Mouse (Mus musculus): ENCODE data around the gene Frmd5. TPM values are rescaled to one million over a fixed set of nuclear protein-coding genes. Genes with fewer than 3 reads are reported as not detected.
"Not testable (repeated sequence)": the region's sequence is repeated elsewhere in the genome, so short reads cannot be mapped to it uniquely, and the experiment has no call there.

Frmd5 gene
- polyA plus RNA-seq, 1 experiment from 2014 or later = 4.9 TPM

DNA sequence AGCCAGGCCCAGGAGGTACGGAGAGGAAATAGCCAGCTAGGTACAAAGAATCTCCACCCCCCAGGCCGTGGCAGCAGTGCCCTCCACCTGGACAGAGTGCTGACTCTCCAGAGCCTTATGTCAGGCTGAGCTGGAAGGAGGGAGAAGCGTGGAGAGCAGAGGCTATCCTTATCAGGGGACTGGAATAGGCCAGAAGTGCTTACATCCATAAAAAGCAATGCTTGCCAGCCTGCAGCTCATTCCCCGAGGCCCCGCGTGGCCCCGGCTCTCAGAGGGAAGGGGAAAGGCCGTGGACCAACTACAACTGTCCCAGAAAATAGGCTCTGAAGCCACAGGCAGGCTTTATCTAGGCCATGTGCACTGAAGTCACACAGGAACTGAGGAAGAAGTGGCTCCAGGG, 255.6 kb downstream of the Frmd5 start:
- Histone ChIP-seq H3K27me3 (ENCODE audit: control insufficient read depth, insufficient read depth, low read length) (no peaks in the 10 kb centered on the region), H3K9me3 (replicated peaks; ENCODE audit: control insufficient read depth, low read length) (no peaks in the 10 kb centered on the region), H3K36me3 (replicated peaks; ENCODE audit: control insufficient read depth, insufficient read depth, low read depth, low read length) (no peaks in the 10 kb centered on the region), H3K4me1 (ENCODE audit: control insufficient read depth, insufficient read depth, low read length) (no peaks in the 10 kb centered on the region), H3K4me3 (ENCODE audit: low read depth, low read length) (no peak overlapping the region), H3K27ac (replicated peaks; ENCODE audit: low read depth, low read length) (no peak overlapping the region), H3K4me2 (ENCODE audit: low read depth, low read length) (no peak overlapping the region), H3K9ac (replicated peaks; ENCODE audit: low read length) (no peak overlapping the region)
- WGBS = 80% methylated on average over 8 of the region's 8 CpGs
- DNase-seq (ENCODE audit: low spot score) (no peak), ATAC-seq (replicated peaks; ENCODE audit: insufficient number of reproducible peaks, low FRiP score, low TSS enrichment, low read depth) (no peak)

DNA sequence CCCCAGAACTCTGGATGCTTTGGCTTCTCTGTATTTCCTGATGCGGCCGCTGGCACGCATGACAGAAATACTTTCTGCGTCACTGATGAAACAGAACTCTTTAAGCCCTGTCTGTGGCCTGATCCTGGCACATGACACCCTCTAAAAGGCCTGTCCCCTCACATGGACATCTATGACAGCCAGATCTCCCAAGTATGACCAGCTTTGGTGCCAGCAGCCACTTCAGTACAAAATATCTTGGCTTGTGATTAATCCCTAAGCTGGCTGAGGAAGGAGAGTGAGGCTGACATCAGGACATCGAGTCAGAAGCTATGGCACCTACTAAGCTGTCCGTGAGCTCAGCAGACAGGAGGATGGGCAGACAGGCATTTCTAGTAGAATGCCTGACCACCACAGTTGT, 257.3 kb downstream of the Frmd5 start:
- 87% methylated on average over 6 of the region's 6 CpGs for WGBS
- no peak overlapping the region for H3K27ac ChIP-seq (replicated peaks; ENCODE audit: low read depth, low read length)
- no peaks in the 10 kb centered on the region for H3K4me1 ChIP-seq (ENCODE audit: control insufficient read depth, insufficient read depth, low read length)
- H3K9ac ChIP-seq (replicated peaks; ENCODE audit: low read length) = no peak overlapping the region
- H3K4me3 ChIP-seq (ENCODE audit: low read depth, low read length) = no peak overlapping the region
- no peaks in the 10 kb centered on the region for H3K36me3 ChIP-seq (replicated peaks; ENCODE audit: control insufficient read depth, insufficient read depth, low read depth, low read length)
- no peaks in the 10 kb centered on the region for H3K27me3 ChIP-seq (ENCODE audit: control insufficient read depth, insufficient read depth, low read length)
- H3K9me3 ChIP-seq (replicated peaks; ENCODE audit: control insufficient read depth, low read length) = no peaks in the 10 kb centered on the region
- H3K4me2 ChIP-seq (ENCODE audit: low read depth, low read length) = no peak overlapping the region
- no peak for ATAC-seq (replicated peaks; ENCODE audit: insufficient number of reproducible peaks, low FRiP score, low TSS enrichment, low read depth)
- DNase-seq (ENCODE audit: low spot score) = no peak

DNA sequence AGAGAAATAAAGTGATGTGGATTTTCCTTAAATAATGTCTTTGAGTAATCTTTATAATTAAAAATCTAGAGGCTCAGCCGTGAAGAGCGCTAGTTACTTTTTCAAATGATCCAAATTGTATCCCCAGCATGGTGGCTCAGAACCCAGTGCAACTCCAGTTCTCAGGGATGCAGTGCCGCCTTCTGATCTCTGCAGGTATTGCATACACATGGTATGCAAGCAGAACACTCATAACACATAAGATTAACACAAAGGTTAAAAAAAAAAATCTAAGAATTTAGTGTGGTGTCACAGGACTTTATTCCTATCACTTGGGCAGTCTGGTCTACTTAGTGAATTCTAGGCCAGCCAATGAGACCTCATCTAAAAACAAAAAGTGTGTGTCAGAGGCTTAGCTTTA, 262.1 kb downstream of the Frmd5 start:
- whole genome bisulfite sequencing = 93% methylated on average over 3 of the region's 3 CpGs
- no peak overlapping the region for H3K27ac ChIP-seq (replicated peaks; ENCODE audit: low read depth, low read length)
- H3K9me3 ChIP-seq (replicated peaks; ENCODE audit: control insufficient read depth, low read length) = no peaks in the 10 kb centered on the region
- no peak overlapping the region for H3K9ac ChIP-seq (replicated peaks; ENCODE audit: low read length)
- no peaks in the 10 kb centered on the region for H3K27me3 ChIP-seq (ENCODE audit: control insufficient read depth, insufficient read depth, low read length)
- DNase-seq (ENCODE audit: low spot score) = no peak
- H3K4me2 ChIP-seq (ENCODE audit: low read depth, low read length) = no peak overlapping the region
- no peak for ATAC-seq (replicated peaks; ENCODE audit: insufficient number of reproducible peaks, low FRiP score, low TSS enrichment, low read depth)
- no peaks in the 10 kb centered on the region for H3K36me3 ChIP-seq (replicated peaks; ENCODE audit: control insufficient read depth, insufficient read depth, low read depth, low read length)
- H3K4me1 ChIP-seq (ENCODE audit: control insufficient read depth, insufficient read depth, low read length) = no peaks in the 10 kb centered on the region
- no peak overlapping the region for H3K4me3 ChIP-seq (ENCODE audit: low read depth, low read length)

DNA sequence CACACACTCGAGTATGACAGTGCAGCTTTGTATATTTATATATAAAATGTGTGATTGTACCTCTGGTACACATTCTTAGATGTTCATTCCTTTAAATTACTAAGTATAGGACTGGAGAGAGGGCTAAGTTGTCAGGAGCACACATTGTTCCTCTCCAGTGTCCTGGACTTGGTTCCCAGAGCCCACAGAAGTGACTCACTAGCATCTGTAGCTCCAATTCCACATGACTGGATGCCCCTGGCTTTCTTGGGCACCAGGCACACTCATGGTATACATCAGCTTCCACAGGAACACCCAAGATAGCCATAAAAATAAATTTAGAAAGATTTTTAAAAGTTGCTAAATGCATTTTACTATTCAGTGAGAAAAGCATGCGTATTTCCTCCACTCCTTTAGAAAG, 281.8 kb downstream of the Frmd5 start:
- no peak for ATAC-seq (replicated peaks; ENCODE audit: insufficient number of reproducible peaks, low FRiP score, low TSS enrichment, low read depth)
- Histone ChIP-seq H3K4me1 (ENCODE audit: control insufficient read depth, insufficient read depth, low read length) (no peaks in the 10 kb centered on the region), H3K27me3 (ENCODE audit: control insufficient read depth, insufficient read depth, low read length) (no peaks in the 10 kb centered on the region), H3K9me3 (replicated peaks; ENCODE audit: control insufficient read depth, low read length) (no peaks in the 10 kb centered on the region), H3K4me2 (ENCODE audit: low read depth, low read length) (no peak overlapping the region), H3K36me3 (replicated peaks; ENCODE audit: control insufficient read depth, insufficient read depth, low read depth, low read length) (no peaks in the 10 kb centered on the region), H3K27ac (replicated peaks; ENCODE audit: low read depth, low read length) (no peak overlapping the region), H3K4me3 (ENCODE audit: low read depth, low read length) (no peak overlapping the region), H3K9ac (replicated peaks; ENCODE audit: low read length) (no peak overlapping the region)
- DNase-seq (ENCODE audit: low spot score) = no peak
- WGBS = 88% methylated on average over 2 of the region's 2 CpGs

DNA sequence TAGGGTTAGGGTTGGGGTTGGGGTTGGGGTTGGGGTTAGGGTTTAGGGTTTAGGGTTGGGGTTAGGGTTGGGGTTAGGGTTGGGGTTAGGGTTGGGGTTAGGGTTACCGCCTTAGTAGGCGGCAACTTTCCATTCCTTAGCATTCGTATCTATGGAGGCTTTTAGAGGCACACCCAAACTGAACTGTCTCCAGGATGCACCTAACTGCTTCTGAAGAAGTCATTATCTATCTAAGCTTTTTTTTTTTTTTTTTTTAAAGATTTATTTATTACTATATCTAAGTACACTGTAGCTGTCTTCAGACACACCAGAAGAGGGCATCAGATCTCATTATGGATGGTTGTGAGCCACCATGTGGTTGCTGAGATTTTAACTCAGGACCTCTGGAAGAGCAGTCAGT, 284.1 kb downstream of the Frmd5 start:
- not testable (repeated sequence) for H3K4me2 ChIP-seq (ENCODE audit: low read depth, low read length); H3K9ac ChIP-seq (replicated peaks; ENCODE audit: low read length); H3K27ac ChIP-seq (replicated peaks; ENCODE audit: low read depth, low read length); H3K9me3 ChIP-seq (replicated peaks; ENCODE audit: control insufficient read depth, low read length); H3K4me1 ChIP-seq (ENCODE audit: control insufficient read depth, insufficient read depth, low read length); H3K27me3 ChIP-seq (ENCODE audit: control insufficient read depth, insufficient read depth, low read length); H3K36me3 ChIP-seq (replicated peaks; ENCODE audit: control insufficient read depth, insufficient read depth, low read depth, low read length); H3K4me3 ChIP-seq (ENCODE audit: low read depth, low read length); ATAC-seq (replicated peaks; ENCODE audit: insufficient number of reproducible peaks, low FRiP score, low TSS enrichment, low read depth); DNase-seq (ENCODE audit: low spot score)
- 96% methylated on average over 3 of the region's 3 CpGs for WGBS

DNA sequence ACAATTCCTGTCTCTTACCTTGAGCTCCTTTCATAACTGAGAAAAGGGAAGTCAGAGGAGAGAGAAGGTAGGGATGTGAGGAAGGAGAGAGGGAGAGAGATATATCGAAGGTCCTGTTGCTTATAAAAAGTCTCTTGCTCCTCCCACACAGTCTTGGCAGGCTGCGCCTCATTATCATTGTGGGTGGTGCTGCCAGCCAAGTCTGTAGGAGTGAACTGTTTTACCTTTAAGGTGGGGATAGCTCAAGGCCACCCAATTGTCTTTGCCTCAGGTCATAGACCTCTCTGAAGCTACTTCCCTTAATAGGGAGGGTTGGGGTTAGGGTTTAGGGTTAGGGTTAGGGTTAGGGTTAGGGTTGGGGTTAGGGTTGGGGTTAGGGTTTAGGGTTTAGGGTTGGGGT, 284.9 kb downstream of the Frmd5 start:
- 94% methylated on average over 2 of the region's 2 CpGs for WGBS
- H3K4me1 ChIP-seq (ENCODE audit: control insufficient read depth, insufficient read depth, low read length) = no peaks in the 10 kb centered on the region
- DNase-seq (ENCODE audit: low spot score) (no peak), ATAC-seq (replicated peaks; ENCODE audit: insufficient number of reproducible peaks, low FRiP score, low TSS enrichment, low read depth) (no peak)
- no peak overlapping the region for H3K27ac ChIP-seq (replicated peaks; ENCODE audit: low read depth, low read length)
- no peaks in the 10 kb centered on the region for H3K27me3 ChIP-seq (ENCODE audit: control insufficient read depth, insufficient read depth, low read length)
- H3K36me3 ChIP-seq (replicated peaks; ENCODE audit: control insufficient read depth, insufficient read depth, low read depth, low read length) = no peaks in the 10 kb centered on the region
- H3K9me3 ChIP-seq (replicated peaks; ENCODE audit: control insufficient read depth, low read length) = no peaks in the 10 kb centered on the region
- no peak overlapping the region for H3K4me2 ChIP-seq (ENCODE audit: low read depth, low read length)
- no peak overlapping the region for H3K4me3 ChIP-seq (ENCODE audit: low read depth, low read length)
- no peak overlapping the region for H3K9ac ChIP-seq (replicated peaks; ENCODE audit: low read length)

DNA sequence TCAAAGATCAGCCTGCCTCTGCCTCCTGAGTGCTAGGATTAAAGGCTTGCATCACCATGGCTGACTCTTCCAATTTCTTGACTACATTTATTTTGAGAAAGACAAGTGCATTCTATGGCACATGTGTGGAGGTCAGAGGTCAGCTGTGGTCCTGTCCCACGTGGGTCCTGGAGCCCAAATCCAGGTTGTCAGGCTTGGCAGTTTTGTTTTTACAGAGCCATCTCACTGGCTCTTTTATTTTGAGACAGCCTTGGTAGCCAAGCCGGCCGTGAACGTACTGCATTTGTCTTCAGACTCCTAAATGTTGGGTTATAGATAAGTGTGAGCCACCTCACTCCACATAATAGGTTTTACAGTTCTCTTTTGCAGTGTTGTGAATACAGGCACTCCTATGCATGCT, 288.2 kb downstream of the Frmd5 start:
- not testable (repeated sequence) for DNase-seq (ENCODE audit: low spot score); H3K36me3 ChIP-seq (replicated peaks; ENCODE audit: control insufficient read depth, insufficient read depth, low read depth, low read length); ATAC-seq (replicated peaks; ENCODE audit: insufficient number of reproducible peaks, low FRiP score, low TSS enrichment, low read depth)

DNA sequence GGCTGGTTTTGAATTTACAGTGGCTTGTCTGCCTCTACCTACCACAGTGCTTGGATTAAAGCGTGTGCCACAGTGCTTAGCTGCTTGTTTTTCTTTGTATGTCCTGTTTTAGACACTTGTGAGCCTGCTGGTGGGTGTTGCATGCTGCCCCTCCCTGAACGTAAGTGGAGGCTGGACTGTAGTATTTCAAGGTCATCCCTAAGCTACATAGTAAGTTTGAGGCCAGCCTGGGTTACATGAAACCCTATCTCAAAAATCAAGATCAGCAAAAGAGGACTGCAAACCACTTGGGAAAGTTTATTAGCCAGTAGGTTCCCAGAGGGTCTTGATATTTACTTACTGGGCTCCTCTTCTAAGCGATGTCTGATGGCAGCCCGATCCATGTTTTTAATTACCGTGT, 288.8 kb downstream of the Frmd5 start:
- Histone ChIP-seq H3K4me3 (ENCODE audit: low read depth, low read length) (no peak overlapping the region), H3K36me3 (replicated peaks; ENCODE audit: control insufficient read depth, insufficient read depth, low read depth, low read length) (peaks cover 2% of the 10 kb centered on the region), H3K4me2 (ENCODE audit: low read depth, low read length) (no peak overlapping the region), H3K4me1 (ENCODE audit: control insufficient read depth, insufficient read depth, low read length) (no peaks in the 10 kb centered on the region), H3K27me3 (ENCODE audit: control insufficient read depth, insufficient read depth, low read length) (no peaks in the 10 kb centered on the region), H3K27ac (replicated peaks; ENCODE audit: low read depth, low read length) (no peak overlapping the region), H3K9ac (replicated peaks; ENCODE audit: low read length) (no peak overlapping the region), H3K9me3 (replicated peaks; ENCODE audit: control insufficient read depth, low read length) (no peaks in the 10 kb centered on the region)
- DNase-seq (ENCODE audit: low spot score) (no peak), ATAC-seq (replicated peaks; ENCODE audit: insufficient number of reproducible peaks, low FRiP score, low TSS enrichment, low read depth) (no peak)
- WGBS = 89% methylated on average over 5 of the region's 5 CpGs

More for the DNA sequence above, 288.2 kb downstream of the Frmd5 start:
- H3K9me3 ChIP-seq (replicated peaks; ENCODE audit: control insufficient read depth, low read length); H3K4me3 ChIP-seq (ENCODE audit: low read depth, low read length); H3K27ac ChIP-seq (replicated peaks; ENCODE audit: low read depth, low read length); H3K4me1 ChIP-seq (ENCODE audit: control insufficient read depth, insufficient read depth, low read length); H3K9ac ChIP-seq (replicated peaks; ENCODE audit: low read length); H3K4me2 ChIP-seq (ENCODE audit: low read depth, low read length); H3K27me3 ChIP-seq (ENCODE audit: control insufficient read depth, insufficient read depth, low read length): not testable (repeated sequence)
- WGBS = 96% methylated on average over 4 of the region's 4 CpGs
